Mouse (Mus musculus) midbrain, embryonic 12.5 days (tissue): ENCODE data around the gene Mpped2. TPM values are rescaled to one million over a fixed set of nuclear protein-coding genes. Genes with fewer than 3 reads are reported as not detected.

ENCODE experiments used
- ATAC-seq: fragments of 200-750 bp; cut with Nextera tagmentation; 2 replicates; pipeline ENCODE4 v1.8.0; 2017; ENCODE audit warnings: low read depth, moderate TSS enrichment, moderate library complexity; ENCODE audit not compliant: low FRiP score
- H3K27ac ChIP-seq: fragments of 300-500 bp; sonication (generic); replicated peaks from 2 replicates; pipeline ENCODE4 v1.5.1; 2016; ENCODE audit warnings: mild to moderate bottlenecking
- H3K27me3 ChIP-seq: fragments of 300-500 bp; sonication (generic); 2 replicates; pipeline ENCODE4 v1.6.1; 2016; ENCODE audit warnings: mild to moderate bottlenecking
- H3K36me3 ChIP-seq: fragments of 300-500 bp; sonication (generic); 2 replicates; pipeline ENCODE4 v1.6.1; 2016
- H3K4me1 ChIP-seq: fragments of 300-500 bp; sonication (generic); 2 replicates; pipeline ENCODE4 v1.6.1; 2016
- H3K4me2 ChIP-seq: fragments of 300-500 bp; sonication (generic); replicated peaks from 2 replicates; pipeline ENCODE4 v1.6.1; 2016; ENCODE audit warnings: mild to moderate bottlenecking, moderate library complexity
- H3K4me3 ChIP-seq: fragments of 300-500 bp; sonication (generic); 2 replicates; pipeline ENCODE4 v1.5.1; 2016; ENCODE audit warnings: mild to moderate bottlenecking
- H3K9ac ChIP-seq: fragments of 300-500 bp; sonication (generic); replicated peaks from 2 replicates; pipeline ENCODE4 v1.6.1; 2016; ENCODE audit warnings: mild to moderate bottlenecking, moderate library complexity
- H3K9me3 ChIP-seq: fragments of 300-500 bp; sonication (generic); 2 replicates; pipeline ENCODE4 v1.6.1; 2016; ENCODE audit warnings: mild to moderate bottlenecking
- WGBS: fragments of 180-500 bp; shearing (Covaris S2); methylation state at CpG from one replicate; pipeline ENCODE4 v1.1.7; 2016; 5-methylcytosine and 5-hydroxymethylcytosine counted together
- polyA plus RNA-seq: library from polyadenylated mRNA; unstranded; fragments of >200 nt; fragmentation: Nextera tagmentation; extraction: Ambion mirVana; gene quantifications from 2 replicates; pipeline ENCODE4 v1.2.1, GENCODE M21; 2016

Mpped2 gene
- polyA plus RNA-seq, 1 experiment from 2014 or later: 112 TPM

- H3K9me3 ChIP-seq: no peaks in the 10 kb centered on the region
- no peak overlapping the region for H3K27ac ChIP-seq
- no peak overlapping the region for H3K4me3 ChIP-seq
- H3K4me2 ChIP-seq: no peak overlapping the region
- 44% methylated on average over 9 of the region's 9 CpGs for WGBS
- peak; percentile 75; the same call in 1 of the 2 replicates for ATAC-seq
- peaks cover 8% of the 10 kb centered on the region; the same call in 1 of the 2 replicates for H3K4me1 ChIP-seq
- no peaks in the 10 kb centered on the region for H3K27me3 ChIP-seq
- no peaks in the 10 kb centered on the region for H3K36me3 ChIP-seq
- H3K9ac ChIP-seq: no peak overlapping the region
Measured at GRCm38 (mm10) chr2:106683185-106683831, 9.8 kb upstream of the Mpped2 start.

DNA sequence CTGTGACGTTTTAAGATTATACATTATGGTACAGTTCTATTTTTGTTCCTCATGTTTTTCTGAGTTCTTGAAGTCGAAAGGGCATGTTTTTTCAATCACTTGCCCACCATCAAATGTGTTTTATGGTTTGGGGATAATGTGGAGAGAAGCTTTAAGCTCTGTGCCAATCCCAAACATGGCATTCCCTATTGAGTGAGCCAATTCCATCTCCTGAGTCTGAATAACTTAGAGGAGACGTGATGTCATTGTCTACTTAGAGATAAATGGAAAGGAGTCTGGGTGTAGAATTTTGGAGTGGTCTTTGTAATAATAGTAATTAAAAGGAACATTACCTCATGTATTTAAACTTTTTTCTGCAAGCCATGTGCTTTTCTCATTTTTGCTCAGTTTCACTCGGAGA lies 9.2 kb upstream of the Mpped2 start:
- no peak overlapping the region for H3K27ac ChIP-seq
- no peak for ATAC-seq
- no peaks in the 10 kb centered on the region for H3K9me3 ChIP-seq
- no peak overlapping the region for H3K9ac ChIP-seq
- peaks cover 8% of the 10 kb centered on the region; the same call in 1 of the 2 replicates for H3K4me1 ChIP-seq
- H3K27me3 ChIP-seq: no peaks in the 10 kb centered on the region
- 69% methylated on average over 4 of the region's 4 CpGs for WGBS
- H3K36me3 ChIP-seq: no peaks in the 10 kb centered on the region
- no peak overlapping the region for H3K4me3 ChIP-seq
- H3K4me2 ChIP-seq: no peak overlapping the region

GRCm38 (mm10) chr2:106691753-106692363 lies 1.2 kb upstream of the Mpped2 start:
- Histone ChIP-seq H3K4me1 (peaks cover 27% of the 10 kb centered on the region), H3K9me3 (no peaks in the 10 kb centered on the region), H3K27me3 (0 out of 2 replicates have a peak, but pooled peaks cover 4% of the 10 kb centered on the region), H3K4me2 (peak overlapping the region; percentile 79), H3K9ac (no peak overlapping the region), H3K27ac (peak overlapping the region; percentile 39), H3K36me3 (no peaks in the 10 kb centered on the region), H3K4me3 (no peak overlapping the region)
- WGBS: 3% methylated on average over 6 of the region's 6 CpGs
- ATAC-seq: no peak

DNA sequence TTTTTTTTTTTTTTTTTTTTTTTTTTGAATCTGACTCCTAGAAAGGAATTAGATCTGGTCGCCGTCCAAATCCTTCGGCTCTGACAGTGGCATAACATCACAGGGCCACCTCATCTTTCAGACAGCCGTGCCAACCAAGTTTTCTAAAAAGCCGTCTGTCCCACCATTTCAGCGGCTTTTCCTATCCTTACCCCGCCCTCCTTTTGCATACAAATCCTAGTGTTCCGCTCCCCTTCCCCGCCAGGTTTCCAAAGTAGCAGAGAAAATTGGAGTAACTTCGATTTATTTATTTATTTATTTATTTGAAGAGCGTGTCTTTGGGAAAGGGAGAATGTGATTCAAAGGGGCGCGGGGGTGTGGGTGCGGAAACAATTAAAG lies 675 bp upstream of the Mpped2 start:
- H3K27me3 ChIP-seq: 0 out of 2 replicates have a peak, but pooled peaks cover 4% of the 10 kb centered on the region
- H3K9ac ChIP-seq: peak overlapping the region; percentile 86; the same call in 1 of the 2 replicates
- no peaks in the 10 kb centered on the region for H3K9me3 ChIP-seq
- 1% methylated on average over 14 of the region's 14 CpGs for WGBS
- no peak for ATAC-seq
- H3K27ac ChIP-seq: peak overlapping the region; percentile 99
- H3K4me3 ChIP-seq: peak overlapping the region; percentile 69
- H3K4me2 ChIP-seq: peak overlapping the region; percentile 79
- H3K36me3 ChIP-seq: no peaks in the 10 kb centered on the region
- peaks cover 33% of the 10 kb centered on the region for H3K4me1 ChIP-seq

DNA sequence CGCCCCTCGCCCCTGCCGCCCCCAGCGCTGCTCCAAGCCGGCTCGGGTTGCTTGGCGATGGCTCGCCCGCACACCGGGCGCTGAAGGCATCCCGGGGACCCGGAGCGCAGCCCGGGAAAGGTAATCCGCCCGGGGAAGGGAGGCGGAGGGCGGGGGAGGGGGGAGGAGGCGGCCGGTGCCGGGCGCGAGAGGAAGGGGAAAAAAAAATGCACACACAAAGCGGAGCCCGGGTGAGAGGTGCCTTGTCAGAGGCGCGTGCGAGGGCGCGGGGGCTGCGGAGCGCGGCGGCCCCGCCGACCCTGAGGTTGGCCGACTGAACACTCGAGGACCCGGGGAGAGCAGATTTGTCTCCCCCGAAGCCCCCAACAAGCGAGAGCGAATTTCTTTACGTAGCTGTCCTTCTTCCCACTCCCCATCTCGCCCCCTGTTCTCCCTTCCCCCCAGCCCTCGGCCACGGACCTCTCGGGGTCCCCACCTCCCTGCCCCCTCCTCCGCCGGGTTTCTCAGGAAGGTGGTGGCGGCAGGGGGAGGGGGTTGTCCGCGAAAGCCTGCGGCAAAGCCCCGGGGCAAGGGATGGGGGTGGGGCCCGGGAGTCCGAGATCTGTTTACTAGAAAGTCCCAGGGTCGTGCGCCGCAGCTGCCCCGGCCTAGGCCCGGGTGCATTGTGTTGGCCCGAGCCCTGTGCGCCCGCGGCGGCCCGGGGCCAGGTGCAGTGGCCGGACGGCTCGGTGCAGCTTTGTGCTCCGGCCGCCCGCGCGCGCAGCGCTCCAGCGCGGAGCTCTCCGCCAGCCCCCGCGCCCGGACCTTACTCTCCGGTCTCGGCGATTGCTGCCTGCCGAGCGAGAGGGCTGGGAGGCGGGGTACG lies 865 bp downstream of the Mpped2 start:
- H3K27me3 ChIP-seq: 0 out of 2 replicates have a peak, but pooled peaks cover 4% of the 10 kb centered on the region
- H3K27ac ChIP-seq: peak overlapping the region; percentile 99
- under 1% methylated on average over 89 of the region's 91 CpGs for WGBS
- H3K9me3 ChIP-seq: no peaks in the 10 kb centered on the region
- peak; percentile 85 for ATAC-seq
- H3K4me1 ChIP-seq: peaks cover 37% of the 10 kb centered on the region
- no peaks in the 10 kb centered on the region for H3K36me3 ChIP-seq
- H3K4me2 ChIP-seq: peak overlapping the region; percentile 79
- peak overlapping the region; percentile 86 for H3K9ac ChIP-seq
- H3K4me3 ChIP-seq: peak overlapping the region; percentile 69

DNA sequence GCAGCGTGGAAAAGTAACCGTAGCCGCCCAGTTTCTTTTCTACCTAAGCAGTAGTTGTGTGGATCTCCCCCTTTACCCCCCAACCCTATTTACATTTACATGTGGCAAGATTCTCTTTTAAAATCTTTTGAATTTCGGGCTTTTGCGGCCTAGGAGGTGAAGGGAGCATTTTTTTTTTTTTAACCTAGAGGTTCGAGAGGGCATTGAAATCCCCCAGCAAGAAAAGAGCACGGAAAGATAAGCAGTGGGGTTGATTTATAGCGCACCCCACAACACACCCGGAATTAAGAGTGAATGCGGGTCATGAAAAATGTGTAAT lies 1.5 kb downstream of the Mpped2 start:
- Histone ChIP-seq H3K9me3 (no peaks in the 10 kb centered on the region), H3K4me1 (peaks cover 40% of the 10 kb centered on the region), H3K36me3 (no peaks in the 10 kb centered on the region), H3K4me3 (peak overlapping the region; percentile 69), H3K27ac (peak overlapping the region; percentile 99), H3K27me3 (0 out of 2 replicates have a peak, but pooled peaks cover 4% of the 10 kb centered on the region), H3K4me2 (peak overlapping the region; percentile 79), H3K9ac (peak overlapping the region; percentile 86)
- no peak for ATAC-seq
- WGBS: 0% methylated on average over 10 of the region's 10 CpGs

DNA sequence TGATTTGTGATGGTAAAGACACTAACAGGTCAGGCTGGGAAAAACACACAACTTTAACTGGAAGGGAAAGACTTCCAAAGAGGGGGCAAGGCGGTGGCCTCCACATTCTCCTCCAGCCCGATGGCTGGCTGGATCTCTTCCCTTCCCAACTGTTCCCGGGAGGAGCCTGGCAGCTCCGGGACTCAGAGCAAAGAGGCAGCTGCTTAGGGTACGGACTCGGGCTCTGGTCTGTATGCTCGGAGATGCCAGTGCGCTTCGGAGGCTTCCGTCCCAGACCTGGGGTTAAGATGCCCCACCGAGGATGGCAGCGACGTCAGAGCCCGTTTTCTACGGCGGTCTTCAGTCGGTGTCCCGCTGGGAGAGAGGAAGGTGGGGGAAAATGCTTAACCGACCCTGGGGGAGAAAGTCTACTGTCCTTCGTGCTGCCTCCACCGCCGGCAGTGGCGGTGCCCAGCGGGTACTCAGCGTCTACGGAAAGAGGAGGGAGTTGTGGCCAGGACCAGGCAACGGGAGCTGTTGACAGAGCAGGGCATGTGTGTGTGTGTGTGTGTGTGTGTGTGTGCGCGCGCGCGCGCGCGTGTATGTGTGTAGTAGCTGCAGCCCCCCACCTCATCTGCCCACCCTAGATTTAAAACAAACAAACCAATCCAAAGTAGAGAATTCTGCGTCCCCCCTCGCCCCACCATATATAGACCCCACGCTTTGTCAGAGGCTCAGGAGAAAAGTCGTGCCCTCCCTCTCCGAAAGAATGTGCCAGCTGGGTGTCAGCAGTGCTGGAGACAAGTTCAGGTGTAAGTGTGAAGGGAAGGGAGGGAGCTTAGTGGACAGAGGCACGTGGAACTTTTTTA lies 2.0 kb downstream of the Mpped2 start:
- Histone ChIP-seq H3K4me3 (peak overlapping the region; percentile 69), H3K4me1 (peaks cover 44% of the 10 kb centered on the region), H3K27me3 (0 out of 2 replicates have a peak, but pooled peaks cover 4% of the 10 kb centered on the region), H3K36me3 (0 out of 2 replicates have a peak, but pooled peaks cover 3% of the 10 kb centered on the region), H3K9me3 (no peaks in the 10 kb centered on the region), H3K9ac (peak overlapping the region; percentile 86), H3K27ac (peak overlapping the region; percentile 99), H3K4me2 (peak overlapping the region; percentile 79)
- peak; percentile 13; the same call in 1 of the 2 replicates for ATAC-seq
- under 1% methylated on average over 31 of the region's 41 CpGs for WGBS

DNA sequence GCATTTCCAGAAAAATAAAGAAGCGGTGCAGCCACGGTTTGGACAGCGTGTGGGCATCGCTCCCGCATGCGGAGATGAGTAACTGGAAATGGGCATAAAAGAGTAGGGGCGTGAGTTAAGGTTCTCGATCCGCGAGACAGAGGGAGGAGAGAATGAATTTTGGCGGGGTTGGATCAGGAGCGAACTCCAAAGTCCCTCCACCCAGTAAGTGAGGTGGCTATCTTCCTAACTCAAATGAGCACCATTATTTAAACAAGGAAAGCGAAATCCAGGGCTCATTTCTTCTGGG lies 2.6 kb downstream of the Mpped2 start:
- no peaks in the 10 kb centered on the region for H3K9me3 ChIP-seq
- peak overlapping the region; percentile 99; the same call in 1 of the 2 replicates for H3K27ac ChIP-seq
- under 1% methylated on average over 13 of the region's 13 CpGs for WGBS
- H3K36me3 ChIP-seq: 0 out of 2 replicates have a peak, but pooled peaks cover 5% of the 10 kb centered on the region
- 0 out of 2 replicates have a peak, but pooled peaks cover 4% of the 10 kb centered on the region for H3K27me3 ChIP-seq
- H3K4me2 ChIP-seq: peak overlapping the region; percentile 79
- H3K4me1 ChIP-seq: peaks cover 44% of the 10 kb centered on the region
- peak overlapping the region; percentile 86 for H3K9ac ChIP-seq
- ATAC-seq: no peak
- H3K4me3 ChIP-seq: peak overlapping the region; percentile 69

DNA sequence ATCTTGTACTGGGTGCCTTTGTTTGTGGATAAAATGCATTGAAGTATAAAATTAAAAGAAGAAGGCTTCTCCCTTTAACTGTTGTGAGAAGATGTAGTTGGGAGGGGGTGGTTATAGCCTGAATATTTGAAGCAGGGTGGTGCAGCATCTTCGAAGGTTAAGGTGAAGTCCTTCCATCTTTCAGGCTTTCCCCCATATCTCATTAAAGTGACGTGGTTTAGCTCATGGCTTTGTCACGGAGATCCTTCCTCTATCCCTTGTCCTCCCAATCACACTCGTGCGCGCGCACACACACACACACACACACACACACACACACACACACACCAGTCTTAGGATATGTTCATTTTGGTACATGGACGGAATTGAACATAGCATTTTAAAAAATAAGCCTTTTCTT lies 3.3 kb downstream of the Mpped2 start:
- H3K9me3 ChIP-seq: no peaks in the 10 kb centered on the region
- peaks cover 44% of the 10 kb centered on the region for H3K4me1 ChIP-seq
- H3K36me3 ChIP-seq: peaks cover 9% of the 10 kb centered on the region; the same call in 1 of the 2 replicates
- no peak overlapping the region; the same call in 1 of the 2 replicates for H3K9ac ChIP-seq
- no peak overlapping the region for H3K27ac ChIP-seq
- H3K27me3 ChIP-seq: 0 out of 2 replicates have a peak, but pooled peaks cover 4% of the 10 kb centered on the region
- WGBS: 67% methylated on average over 8 of the region's 8 CpGs
- H3K4me2 ChIP-seq: peak overlapping the region; percentile 79
- ATAC-seq: no peak
- 0 out of 2 replicates have a peak overlapping the region, but pooled peaks have one; percentile 7 for H3K4me3 ChIP-seq

DNA sequence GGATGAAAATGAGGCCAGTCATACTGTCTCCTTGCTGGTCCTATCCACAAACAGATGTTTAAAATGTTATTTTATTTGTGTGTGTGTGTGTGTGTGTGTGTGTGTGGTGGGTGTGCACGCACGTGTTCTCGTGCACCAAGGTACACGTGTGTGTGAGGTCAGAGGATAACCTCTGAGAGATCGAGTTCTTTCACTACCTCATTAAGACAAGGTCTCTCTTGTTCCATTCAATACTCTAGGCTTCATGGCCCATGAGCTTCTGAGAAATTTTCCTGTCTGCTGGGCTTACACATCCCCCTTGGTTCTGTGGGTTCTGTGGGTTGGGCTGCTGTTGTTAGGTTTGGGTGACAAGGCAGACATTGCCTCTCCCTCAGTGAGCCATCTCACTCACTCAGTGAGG lies 12.6 kb downstream of the Mpped2 start:
- Histone ChIP-seq H3K9me3 (no peaks in the 10 kb centered on the region), H3K4me3 (no peak overlapping the region), H3K9ac (no peak overlapping the region), H3K4me1 (peaks cover 15% of the 10 kb centered on the region), H3K27ac (no peak overlapping the region), H3K36me3 (peaks cover 17% of the 10 kb centered on the region), H3K4me2 (no peak overlapping the region), H3K27me3 (no peaks in the 10 kb centered on the region)
- WGBS: 87% methylated on average over 5 of the region's 5 CpGs
- no peak for ATAC-seq

DNA sequence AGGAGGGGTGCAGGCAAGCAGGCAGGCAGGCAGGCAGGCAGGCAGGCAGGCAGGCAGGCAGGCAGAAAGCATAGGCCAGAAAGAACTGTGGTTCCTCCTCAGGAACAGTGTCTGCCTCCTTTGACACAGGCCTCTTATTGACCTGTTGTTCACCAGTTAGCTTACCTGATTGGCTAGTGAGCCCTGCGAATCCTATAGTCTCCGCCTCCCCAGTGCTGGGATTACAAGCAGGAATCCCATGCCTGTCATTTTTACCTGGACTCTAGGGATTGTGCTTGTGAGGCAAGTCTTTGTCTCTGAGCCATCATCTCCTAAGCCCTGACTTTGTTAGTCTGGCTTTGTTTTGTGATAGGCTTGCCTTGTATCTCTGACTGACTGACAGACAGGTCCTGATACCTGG lies 14.1 kb downstream of the Mpped2 start:
- Histone ChIP-seq H3K36me3 (peaks cover 11% of the 10 kb centered on the region), H3K4me3 (no peak overlapping the region), H3K9me3 (no peaks in the 10 kb centered on the region), H3K27ac (no peak overlapping the region), H3K9ac (no peak overlapping the region), H3K4me2 (no peak overlapping the region), H3K27me3 (no peaks in the 10 kb centered on the region), H3K4me1 (peaks cover 26% of the 10 kb centered on the region)
- WGBS: 88% methylated on average over 2 of the region's 2 CpGs
- 0 out of 2 replicates have a peak, but pooled peaks have one; percentile 5 for ATAC-seq
